Mouse (Mus musculus) lung, postnatal 0 days (tissue): ENCODE measurements around the gene Znrf1.

ENCODE experiments used
- CTCF ChIP-seq: IDR thresholded peaks from 2 replicates; pipeline ENCODE4 v1.5.1; 2016; ENCODE audit warnings: antibody characterized with exemption, mild to moderate bottlenecking
- EP300 ChIP-seq: IDR thresholded peaks from 2 replicates; pipeline ENCODE4 v1.6.1; 2016; ENCODE audit warnings: antibody characterized with exemption, mild to moderate bottlenecking, control low read depth

DNA sequence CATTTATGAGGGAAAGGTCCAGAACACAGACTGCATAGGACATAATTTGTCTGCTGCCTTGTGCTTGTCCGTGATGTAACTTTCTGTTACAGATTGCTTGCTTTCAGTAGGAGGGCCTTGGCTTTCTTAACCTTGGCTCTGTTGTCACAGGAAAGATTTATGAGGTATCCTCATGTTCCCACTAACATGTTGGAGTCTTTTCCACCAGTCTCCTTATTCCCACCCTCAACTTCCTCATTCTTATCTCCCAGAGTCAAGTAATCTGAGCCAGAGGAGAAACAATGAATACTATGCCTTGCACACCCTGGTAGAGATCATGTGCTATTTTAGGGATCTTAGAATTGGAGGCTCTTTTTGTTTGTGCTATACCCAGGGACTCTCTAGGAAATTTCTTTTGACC is 61.4 kb downstream of the Znrf1 start:
- TF ChIP-seq CTCF (no peak), EP300 (peak; percentile 91)
